Mouse (Mus musculus) ES-E14 (cell line): Measurements from ENCODE around the gene 4930469K13Rik. TPM values are rescaled to one million over a fixed set of nuclear protein-coding genes. Genes with fewer than 3 reads are reported as not detected.

Experiments
- DNase-seq: peaks from one replicate; pipeline ENCODE4 v3.0.0-alpha.2; 2013; ENCODE audit warnings: low read depth, low spot score
- H3K27ac ChIP-seq: 2 replicates; pipeline ENCODE4 v1.5.1; 2012; ENCODE audit warnings: low read depth, mild to moderate bottlenecking, low read length, moderate library complexity, mixed read lengths; ENCODE audit not compliant: poor library complexity, insufficient read depth, severe bottlenecking
- H3K36me3 ChIP-seq: 2 replicates; pipeline ENCODE4 v1.6.1; 2012; ENCODE audit warnings: mild to moderate bottlenecking, low read length, moderate library complexity, mixed read lengths; ENCODE audit not compliant: control insufficient read depth, poor library complexity, insufficient read depth, severe bottlenecking
- H3K4me1 ChIP-seq, 2 experiments: fragments of 150-350 bp in 1 of 2; sonication (generic) in 1 of 2; 2 replicates each; pipeline ENCODE4 v1.6.1; 2012; ENCODE audit warnings: low read length in 2 of 2, mild to moderate bottlenecking in 1 of 2, mixed read lengths in 1 of 2; ENCODE audit not compliant: control insufficient read depth in 2 of 2, insufficient read depth in 2 of 2, poor library complexity in 1 of 2
- H3K4me3 ChIP-seq, 2 experiments: fragments of 150-350 bp in 1 of 2; sonication (generic) in 1 of 2; 2 replicates each; pipeline ENCODE4 v1.5.1; 2012; ENCODE audit warnings: low read length in 2 of 2, low read depth in 1 of 2, mild to moderate bottlenecking in 1 of 2, mixed read lengths in 1 of 2; ENCODE audit not compliant: insufficient read depth in 1 of 2, poor library complexity in 1 of 2, severe bottlenecking in 1 of 2
- H3K9ac ChIP-seq: 2 replicates; pipeline ENCODE4 v1.6.1; 2012; ENCODE audit warnings: low read depth, mild to moderate bottlenecking, low read length, mixed read lengths; ENCODE audit not compliant: poor library complexity, insufficient read depth, severe bottlenecking
- H3K9me3 ChIP-seq: fragments of 150-350 bp; sonication (generic); 2 replicates; pipeline ENCODE4 v1.6.1; 2012; ENCODE audit warnings: low read depth, mild to moderate bottlenecking, low read length; ENCODE audit not compliant: control insufficient read depth, insufficient read depth
- CHD2 ChIP-seq: IDR thresholded peaks from 2 replicates; pipeline ENCODE4 v1.6.1; 2014; ENCODE audit warnings: mild to moderate bottlenecking, low read depth, low read length, inconsistent platforms
- HCFC1 ChIP-seq: IDR thresholded peaks from 2 replicates; pipeline ENCODE4 v1.6.1; 2012; ENCODE audit warnings: low read length, inconsistent platforms, borderline replicate concordance; ENCODE audit not compliant: insufficient read depth
- MAFK ChIP-seq: IDR thresholded peaks from 2 replicates; pipeline ENCODE4 v1.6.1; 2014; ENCODE audit warnings: mild to moderate bottlenecking, low read depth, low read length, inconsistent platforms; ENCODE audit not compliant: insufficient read depth
- ZC3H11A ChIP-seq: IDR thresholded peaks from 2 replicates; pipeline ENCODE4 v1.6.1; 2012; ENCODE audit warnings: low read depth, mild to moderate bottlenecking, inconsistent platforms, low read length, borderline replicate concordance
- ZNF384 ChIP-seq: IDR thresholded peaks from 2 replicates; pipeline ENCODE4 v1.6.1; 2012; ENCODE audit warnings: low read depth, low read length, inconsistent platforms
- in situ Hi-C, 2 experiments: fragments of 600-800 bp; cut with MboI; formaldehyde crosslinking; loops; one replicate each; pipeline ENCODE4 v1.15.1; 2025; ENCODE audit warnings: low sequenced_read_pairs in 2 of 2, inconsistent platforms in 1 of 2; ENCODE audit not compliant: unreplicated experiment in 2 of 2
- total RNA-seq: library from RNA; depleted of rRNA; stranded (reverse); fragments of 300-350 nt; gene quantifications from 2 replicates; pipeline ENCODE4 v1.2.3, GENCODE M21; 2012

Gene 4930469K13Rik
- total RNA-seq, 1 experiment: not detected

- no peak for DNase-seq
- H3K36me3 ChIP-seq: no peaks in the 10 kb centered on the region
- H3K9ac ChIP-seq: no peak overlapping the region
- H3K9me3 ChIP-seq: no peaks in the 10 kb centered on the region
- no peak for TF ChIP-seq ZNF384
- no peak for TF ChIP-seq ZC3H11A
- no peak for TF ChIP-seq MAFK
- no peak for TF ChIP-seq CHD2
- no peak overlapping the region for H3K27ac ChIP-seq
- in situ Hi-C loops: no loop called here
- no peak overlapping the region for H3K4me3 ChIP-seq
- H3K4me1 ChIP-seq: peaks cover 0 to 3% of the 10 kb centered on the region in 2 experiments; a peak in 1 of 4 replicates
Observed at GRCm38 (mm10) chr11:34109260-34109659, 10.9 kb upstream of the 4930469K13Rik start.

GRCm38 (mm10) chr11:34104919-34105318, 6.6 kb upstream of the 4930469K13Rik start:
- Histone ChIP-seq H3K4me1 (no peaks in the 10 kb centered on the region), H3K27ac (no peak overlapping the region), H3K36me3 (no peaks in the 10 kb centered on the region), H3K4me3 (no peak overlapping the region), H3K9ac (no peak overlapping the region), H3K9me3 (no peaks in the 10 kb centered on the region)
- no peak for TF ChIP-seq ZC3H11A
- no peak for TF ChIP-seq CHD2
- TF ChIP-seq HCFC1: no peak
- no peak for TF ChIP-seq MAFK
- TF ChIP-seq ZNF384: no peak
- in situ Hi-C loops: no loop called here
- DNase-seq: no peak

- TF ChIP-seq ZC3H11A (no peak), HCFC1 (no peak), MAFK (no peak), CHD2 (no peak), ZNF384 (no peak)
- in situ Hi-C loops: no loop called here
- no peaks in the 10 kb centered on the region for H3K36me3 ChIP-seq
Observed at GRCm38 (mm10) chr11:34101827-34102226, 3.5 kb upstream of the 4930469K13Rik start.

DNA sequence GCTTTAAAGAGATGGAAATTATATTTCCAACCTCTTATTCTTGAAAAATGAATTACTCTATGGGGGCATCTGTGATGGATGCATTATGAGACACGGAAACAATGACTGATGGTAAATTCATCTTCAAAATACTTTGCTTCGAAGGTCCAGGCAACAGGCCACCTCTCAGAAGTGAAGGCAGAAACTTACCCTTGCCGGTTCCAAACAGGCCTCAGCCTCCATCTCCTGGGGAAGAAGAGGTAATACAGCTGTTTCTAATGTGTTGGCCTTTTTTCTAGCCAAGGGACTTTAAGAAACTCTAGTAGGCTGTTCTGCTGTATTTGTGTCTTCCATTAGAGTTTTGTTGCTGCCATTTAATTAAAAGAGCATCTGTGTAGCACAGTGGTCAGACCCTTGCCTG, 11.3 kb downstream of the 4930469K13Rik start:
- Histone ChIP-seq H3K4me3 (no peak overlapping the region), H3K36me3 (no peaks in the 10 kb centered on the region), H3K9ac (no peak overlapping the region), H3K9me3 (no peaks in the 10 kb centered on the region), H3K27ac (no peak overlapping the region), H3K4me1 (no peaks in the 10 kb centered on the region)
- TF ChIP-seq ZNF384: no peak
- TF ChIP-seq CHD2: no peak
- TF ChIP-seq ZC3H11A: no peak
- no peak for TF ChIP-seq MAFK
- TF ChIP-seq HCFC1: no peak
- in situ Hi-C loops: no loop called here
- DNase-seq: no peak

More at GRCm38 (mm10) chr11:34101827-34102226, 3.5 kb upstream of the 4930469K13Rik start:
- Histone ChIP-seq H3K27ac (no peak overlapping the region), H3K4me1 (no peaks in the 10 kb centered on the region), H3K4me3 (no peak overlapping the region), H3K9ac (no peak overlapping the region), H3K9me3 (no peaks in the 10 kb centered on the region)
- DNase-seq: no peak

DNA sequence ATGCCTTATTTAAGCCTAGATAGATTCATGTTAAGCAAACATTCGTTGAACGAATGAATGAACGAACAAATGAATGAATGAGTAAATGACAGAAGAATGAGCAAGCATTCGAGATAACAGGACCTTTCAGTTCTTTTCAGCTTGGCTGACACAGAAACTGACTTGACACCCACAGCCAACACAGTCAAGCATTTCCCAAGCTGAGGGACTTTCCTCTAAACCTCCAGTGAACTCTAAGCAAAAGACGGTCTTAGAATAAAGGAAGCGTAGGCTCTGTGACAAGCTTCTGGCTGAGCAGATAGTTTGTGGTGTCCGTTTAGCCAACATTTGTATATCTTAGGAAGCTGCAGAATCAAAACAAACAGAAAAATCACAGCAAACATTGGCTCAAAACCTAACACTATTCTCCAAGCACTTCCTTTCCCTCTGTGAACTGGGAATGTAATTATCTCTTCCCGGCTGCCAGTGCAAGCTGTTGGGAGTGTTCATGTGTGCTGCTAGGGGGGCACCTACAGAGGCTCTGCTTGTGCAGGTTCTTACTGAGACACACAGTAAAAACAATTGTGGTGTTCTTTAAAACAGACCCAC, 12.1 kb downstream of the 4930469K13Rik start:
- H3K4me1 ChIP-seq: no peaks in the 10 kb centered on the region
- in situ Hi-C loops: no loop called here
- TF ChIP-seq HCFC1 (no peak), MAFK (no peak), CHD2 (no peak), ZNF384 (no peak), ZC3H11A (no peak)
- no peak overlapping the region for H3K27ac ChIP-seq
- no peaks in the 10 kb centered on the region for H3K9me3 ChIP-seq
- H3K9ac ChIP-seq: no peak overlapping the region
- no peaks in the 10 kb centered on the region for H3K36me3 ChIP-seq
- DNase-seq: no peak
- no peak overlapping the region for H3K4me3 ChIP-seq
